Mouse (Mus musculus) hindbrain, embryonic 15.5 days (tissue): ENCODE results near the gene Pga5. TPM values are rescaled to one million over a fixed set of nuclear protein-coding genes. Genes with fewer than 3 reads are reported as not detected.
A peak's percentile ranks its signal among the peaks of the same experiment; 100 is the strongest.

Experiments
- ATAC-seq: fragments of 200-750 bp; cut with Nextera tagmentation; 2 replicates; pipeline ENCODE4 v1.8.0; 2017; ENCODE audit warnings: low read depth, moderate number of reproducible peaks, moderate TSS enrichment; ENCODE audit not compliant: low FRiP score
- H3K27ac ChIP-seq: fragments of 300-500 bp; sonication (generic); replicated peaks from 2 replicates; pipeline ENCODE4 v1.5.1; 2015; ENCODE audit warnings: mild to moderate bottlenecking, inconsistent platforms
- H3K27me3 ChIP-seq: fragments of 300-500 bp; sonication (generic); 2 replicates; pipeline ENCODE4 v1.6.1; 2015; ENCODE audit warnings: control low read depth, inconsistent platforms
- H3K36me3 ChIP-seq: fragments of 300-500 bp; sonication (generic); 2 replicates; pipeline ENCODE4 v1.6.1; 2015; ENCODE audit warnings: control low read depth, inconsistent platforms
- H3K4me1 ChIP-seq: fragments of 300-500 bp; sonication (generic); replicated peaks from 2 replicates; pipeline ENCODE4 v1.6.1; 2015; ENCODE audit warnings: control low read depth, inconsistent platforms
- H3K4me2 ChIP-seq: fragments of 300-500 bp; sonication (generic); 2 replicates; pipeline ENCODE4 v1.6.1; 2015; ENCODE audit warnings: moderate library complexity, mild to moderate bottlenecking, inconsistent platforms
- H3K4me3 ChIP-seq: fragments of 300-500 bp; sonication (generic); 2 replicates; pipeline ENCODE4 v1.5.1; 2015; ENCODE audit warnings: mild to moderate bottlenecking, inconsistent platforms
- H3K9ac ChIP-seq: fragments of 300-500 bp; sonication (generic); 2 replicates; pipeline ENCODE4 v1.6.1; 2015; ENCODE audit warnings: inconsistent platforms
- H3K9me3 ChIP-seq: fragments of 300-500 bp; sonication (generic); 2 replicates; pipeline ENCODE4 v1.6.1; 2016; ENCODE audit warnings: control low read depth, inconsistent platforms
- WGBS: fragments of 180-500 bp; shearing (Covaris S2); methylation state at CpG from one replicate; pipeline ENCODE4 v1.1.7; 2015; 5-methylcytosine and 5-hydroxymethylcytosine counted together
- polyA plus RNA-seq: library from polyadenylated mRNA; unstranded; fragments of >200 nt; fragmentation: Nextera tagmentation; extraction: Ambion mirVana; gene quantifications from 2 replicates; pipeline ENCODE4 v1.2.1, GENCODE M21; 2015

Gene Pga5
- polyA plus RNA-seq, 1 experiment from 2014 or later, result not detected

- Histone ChIP-seq H3K27ac (no peak overlapping the region), H3K4me1 (peaks cover 28% of the 10 kb centered on the region), H3K36me3 (peaks cover 23% of the 10 kb centered on the region), H3K9ac (no peak overlapping the region), H3K9me3 (no peaks in the 10 kb centered on the region), H3K27me3 (no peaks in the 10 kb centered on the region), H3K4me2 (no peak overlapping the region), H3K4me3 (no peak overlapping the region)
- no peak for ATAC-seq
- 89% methylated on average over 10 of the region's 10 CpGs for WGBS
These were observed 35.7 kb upstream of the Pga5 start for GRCm38 (mm10) chr19:10713551-10713950.

- no peak overlapping the region for H3K9ac ChIP-seq
- H3K9me3 ChIP-seq, result no peaks in the 10 kb centered on the region
- H3K27me3 ChIP-seq, result no peaks in the 10 kb centered on the region
- no peak overlapping the region for H3K4me2 ChIP-seq
- 93% methylated on average over 12 of the region's 12 CpGs for WGBS
- peaks cover 23% of the 10 kb centered on the region for H3K36me3 ChIP-seq
- H3K27ac ChIP-seq, result no peak overlapping the region
- peaks cover 29% of the 10 kb centered on the region for H3K4me1 ChIP-seq
- no peak for ATAC-seq
- no peak overlapping the region for H3K4me3 ChIP-seq
These were observed 34.8 kb upstream of the Pga5 start for GRCm38 (mm10) chr19:10712646-10713045.

GRCm38 (mm10) chr19:10712194-10712593, 34.3 kb upstream of the Pga5 start:
- no peak overlapping the region for H3K4me2 ChIP-seq
- H3K9ac ChIP-seq, result no peak overlapping the region
- H3K27ac ChIP-seq, result no peak overlapping the region
- peaks cover 27% of the 10 kb centered on the region for H3K36me3 ChIP-seq
- peaks cover 29% of the 10 kb centered on the region for H3K4me1 ChIP-seq
- ATAC-seq, result no peak
- no peaks in the 10 kb centered on the region for H3K9me3 ChIP-seq
- H3K27me3 ChIP-seq, result no peaks in the 10 kb centered on the region
- 90% methylated on average over 7 of the region's 7 CpGs for WGBS
- no peak overlapping the region for H3K4me3 ChIP-seq

- no peak overlapping the region for H3K9ac ChIP-seq
- no peak overlapping the region for H3K4me2 ChIP-seq
- H3K36me3 ChIP-seq, result peaks cover 28% of the 10 kb centered on the region
- no peak overlapping the region for H3K4me3 ChIP-seq
- H3K27me3 ChIP-seq, result no peaks in the 10 kb centered on the region
- H3K9me3 ChIP-seq, result no peaks in the 10 kb centered on the region
- WGBS, result 90% methylated on average over 4 of the region's 4 CpGs
- H3K4me1 ChIP-seq, result peaks cover 29% of the 10 kb centered on the region
- H3K27ac ChIP-seq, result peak overlapping the region; percentile 52; the same call in 1 of the 2 replicates
- no peak for ATAC-seq
These were observed 32.9 kb upstream of the Pga5 start for GRCm38 (mm10) chr19:10710751-10711150.

GRCm38 (mm10) chr19:10710088-10710511, 32.2 kb upstream of the Pga5 start:
- Histone ChIP-seq H3K36me3 (peaks cover 28% of the 10 kb centered on the region), H3K4me1 (peaks cover 27% of the 10 kb centered on the region), H3K9ac (no peak overlapping the region), H3K9me3 (no peaks in the 10 kb centered on the region), H3K4me3 (no peak overlapping the region), H3K27ac (peak overlapping the region; percentile 81), H3K4me2 (no peak overlapping the region), H3K27me3 (no peaks in the 10 kb centered on the region)
- WGBS, result 50% methylated on average over 9 of the region's 9 CpGs
- peak; percentile 24 for ATAC-seq

GRCm38 (mm10) chr19:10709360-10710087, 31.7 kb upstream of the Pga5 start:
- WGBS, result 11% methylated on average over 8 of the region's 8 CpGs
- no peak overlapping the region for H3K4me3 ChIP-seq
- H3K27me3 ChIP-seq, result no peaks in the 10 kb centered on the region
- no peaks in the 10 kb centered on the region for H3K9me3 ChIP-seq
- peaks cover 28% of the 10 kb centered on the region for H3K36me3 ChIP-seq
- H3K27ac ChIP-seq, result peak overlapping the region; percentile 81
- H3K4me1 ChIP-seq, result peaks cover 25% of the 10 kb centered on the region
- no peak overlapping the region for H3K4me2 ChIP-seq
- H3K9ac ChIP-seq, result 0 out of 2 replicates have a peak overlapping the region, but pooled peaks have one; percentile 23
- peak; percentile 84 for ATAC-seq

- 53% methylated on average over 6 of the region's 6 CpGs for WGBS
- Histone ChIP-seq H3K27me3 (no peaks in the 10 kb centered on the region), H3K36me3 (peaks cover 28% of the 10 kb centered on the region), H3K9me3 (no peaks in the 10 kb centered on the region), H3K27ac (peak overlapping the region; percentile 81), H3K4me1 (peaks cover 23% of the 10 kb centered on the region), H3K9ac (0 out of 2 replicates have a peak overlapping the region, but pooled peaks have one; percentile 23), H3K4me2 (no peak overlapping the region), H3K4me3 (no peak overlapping the region)
- ATAC-seq, result 0 out of 2 replicates have a peak, but pooled peaks have one; percentile 1
These were observed 31.0 kb upstream of the Pga5 start for GRCm38 (mm10) chr19:10708900-10709299.

- H3K36me3 ChIP-seq, result peaks cover 20% of the 10 kb centered on the region
- peaks cover 23% of the 10 kb centered on the region for H3K4me1 ChIP-seq
- no peak overlapping the region for H3K27ac ChIP-seq
- 88% methylated on average over 1 of the region's 1 CpGs for WGBS
- H3K4me2 ChIP-seq, result no peak overlapping the region
- H3K4me3 ChIP-seq, result no peak overlapping the region
- ATAC-seq, result no peak
- no peak overlapping the region for H3K9ac ChIP-seq
- no peaks in the 10 kb centered on the region for H3K27me3 ChIP-seq
- no peaks in the 10 kb centered on the region for H3K9me3 ChIP-seq
These were observed 30.0 kb upstream of the Pga5 start for GRCm38 (mm10) chr19:10707881-10708280.

- WGBS, result 76% methylated on average over 13 of the region's 13 CpGs
- no peak for ATAC-seq
- no peak overlapping the region for H3K4me2 ChIP-seq
These were observed 29.4 kb upstream of the Pga5 start for GRCm38 (mm10) chr19:10707087-10707875.

GRCm38 (mm10) chr19:10703470-10703869, 25.6 kb upstream of the Pga5 start:
- 79% methylated on average over 8 of the region's 8 CpGs for WGBS
- ATAC-seq, result no peak
- Histone ChIP-seq H3K36me3 (peaks cover 5% of the 10 kb centered on the region; the same call in 1 of the 2 replicates), H3K9me3 (no peaks in the 10 kb centered on the region), H3K27ac (no peak overlapping the region), H3K4me3 (no peak overlapping the region), H3K9ac (no peak overlapping the region), H3K4me1 (peaks cover 28% of the 10 kb centered on the region), H3K4me2 (no peak overlapping the region), H3K27me3 (no peaks in the 10 kb centered on the region)

More at GRCm38 (mm10) chr19:10707087-10707875, 29.4 kb upstream of the Pga5 start:
- no peak overlapping the region for H3K4me3 ChIP-seq
- H3K9ac ChIP-seq, result no peak overlapping the region
- no peaks in the 10 kb centered on the region for H3K9me3 ChIP-seq
- H3K4me1 ChIP-seq, result peaks cover 23% of the 10 kb centered on the region
- H3K27me3 ChIP-seq, result no peaks in the 10 kb centered on the region
- no peak overlapping the region for H3K27ac ChIP-seq
- H3K36me3 ChIP-seq, result peaks cover 15% of the 10 kb centered on the region; the same call in 1 of the 2 replicates

- Histone ChIP-seq H3K9me3 (no peaks in the 10 kb centered on the region), H3K36me3 (peaks cover under 1% of the 10 kb centered on the region; the same call in 1 of the 2 replicates), H3K27ac (no peak overlapping the region), H3K27me3 (no peaks in the 10 kb centered on the region), H3K9ac (no peak overlapping the region), H3K4me3 (no peak overlapping the region), H3K4me2 (no peak overlapping the region), H3K4me1 (peaks cover 40% of the 10 kb centered on the region)
- WGBS, result 85% methylated on average over 8 of the region's 8 CpGs
- ATAC-seq, result no peak
These were observed 24.3 kb upstream of the Pga5 start for GRCm38 (mm10) chr19:10702125-10702524.
